ENCODE assay signal across 8 mouse cellular contexts in genomic region chr2:84051883-84052331, GRCm38 (mm10).
DNase-seq lines count a peak whose midpoint lies in the region; ATAC-seq and TF ChIP-seq lines count a peak whose summit lies in the region.

No protein-coding gene starts in this region.

- no peaks in the 10 kb centered on the region for H3K36me3 ChIP-seq in forebrain, embryonic 10.5 days (replicated peaks)
- no peaks in the 10 kb centered on the region for H3K36me3 ChIP-seq in forebrain, embryonic 13.5 days (ENCODE audit: poor library complexity, severe bottlenecking)
- H3K36me3 ChIP-seq in lung, postnatal 0 days (ENCODE audit: insufficient read depth, low read length), result no peaks in the 10 kb centered on the region
- H3K36me3 ChIP-seq in erythroblast, embryonic 14.5 days (ENCODE audit: control insufficient read depth), result no peaks in the 10 kb centered on the region; the same call in 1 of the 2 replicates

- no peak for TF ChIP-seq CTCF in lung, postnatal 0 days (IDR thresholded peaks at IDR 0.05)

- H3K27ac ChIP-seq in forebrain, embryonic 10.5 days, result 0 out of 2 replicates have a peak overlapping the region, but pooled peaks have one; percentile 12
- H3K27ac ChIP-seq in forebrain, embryonic 13.5 days, result no peak overlapping the region
- no peak overlapping the region for H3K27ac ChIP-seq in lung, postnatal 0 days (ENCODE audit: low read length)

- H3K9ac ChIP-seq in forebrain, embryonic 13.5 days, result no peak overlapping the region
- no peak overlapping the region for H3K9ac ChIP-seq in lung, postnatal 0 days (replicated peaks; ENCODE audit: low read depth)

- 73% methylated on average over 3 of the region's 3 CpGs for WGBS in forebrain, embryonic 10.5 days
- 79% methylated on average over 3 of the region's 3 CpGs for WGBS in forebrain, embryonic 13.5 days
- 11% methylated on average over 3 of the region's 3 CpGs for WGBS in lung, postnatal 0 days

- no peaks in the 10 kb centered on the region for H3K27me3 ChIP-seq in forebrain, embryonic 10.5 days (ENCODE audit: poor library complexity, severe bottlenecking)
- H3K27me3 ChIP-seq in forebrain, embryonic 13.5 days, result no peaks in the 10 kb centered on the region
- no peaks in the 10 kb centered on the region for H3K27me3 ChIP-seq in lung, postnatal 0 days (replicated peaks; ENCODE audit: insufficient read depth, low read length)
- no peaks in the 10 kb centered on the region for H3K27me3 ChIP-seq in erythroblast, embryonic 14.5 days (ENCODE audit: control insufficient read depth)

- no peak for DNase-seq in forebrain, embryonic 10.5 days (ENCODE audit: extremely low spot score, low spot score)
- DNase-seq in lung, postnatal 0 days (ENCODE audit: low spot score), result peak; percentile 36
- no peak for DNase-seq in lung, adult 18-20 months
- no peak for DNase-seq in left cerebral cortex, adult 18-20 months (ENCODE audit: low spot score in 2 of 2)
- DNase-seq in cerebellum, postnatal 14 days, result no peak

- no peak overlapping the region for H3K4me2 ChIP-seq in forebrain, embryonic 13.5 days
- no peak overlapping the region for H3K4me2 ChIP-seq in lung, postnatal 0 days (replicated peaks; ENCODE audit: low read depth, low read length)

- peak; percentile 71 for TF ChIP-seq EP300 in lung, postnatal 0 days (IDR thresholded peaks at IDR 0.05)

- no peak for ATAC-seq in forebrain, embryonic 13.5 days
- ATAC-seq in lung, postnatal 0 days, result peak; percentile 48
- peak; percentile 99 for ATAC-seq in megakaryocyte-erythroid progenitor cell, adult 5-6 weeks (replicated peaks; ENCODE audit: low FRiP score, low TSS enrichment, poor library complexity, severe bottlenecking)

- no peaks in the 10 kb centered on the region for H3K9me3 ChIP-seq in forebrain, embryonic 10.5 days
- no peaks in the 10 kb centered on the region for H3K9me3 ChIP-seq in forebrain, embryonic 13.5 days (replicated peaks)
- H3K9me3 ChIP-seq in lung, postnatal 0 days (ENCODE audit: low read length), result no peaks in the 10 kb centered on the region
- H3K9me3 ChIP-seq in erythroblast, embryonic 14.5 days (ENCODE audit: control insufficient read depth, low read length), result no peaks in the 10 kb centered on the region

- no peak overlapping the region for H3K4me3 ChIP-seq in forebrain, embryonic 10.5 days
- no peak overlapping the region for H3K4me3 ChIP-seq in forebrain, embryonic 13.5 days
- H3K4me3 ChIP-seq in lung, postnatal 0 days (ENCODE audit: low read depth, low read length), result no peak overlapping the region
- peak overlapping the region; percentile 41 for H3K4me3 ChIP-seq in erythroblast, embryonic 14.5 days (replicated peaks)

- peaks cover 3% of the 10 kb centered on the region; the same call in 1 of the 2 replicates for H3K4me1 ChIP-seq in forebrain, embryonic 10.5 days
- no peaks in the 10 kb centered on the region for H3K4me1 ChIP-seq in forebrain, embryonic 13.5 days
- H3K4me1 ChIP-seq in lung, postnatal 0 days (ENCODE audit: insufficient read depth, low read depth, low read length), result no peaks in the 10 kb centered on the region
- peaks cover 62% of the 10 kb centered on the region for H3K4me1 ChIP-seq in erythroblast, embryonic 14.5 days (ENCODE audit: control insufficient read depth)
